Mouse (Mus musculus): Measurements from ENCODE around the gene Lsm5. TPM values are rescaled to one million over a fixed set of nuclear protein-coding genes. Genes with fewer than 3 reads are reported as not detected.
A peak's percentile ranks its signal among the peaks of the same experiment; 100 is the strongest.

Gene Lsm5
- polyA plus RNA-seq, 1 experiment from 2014 or later: 82.1 TPM

- no peak overlapping the region for H3K27ac ChIP-seq (ENCODE audit: low read length)
- H3K4me3 ChIP-seq (replicated peaks; ENCODE audit: low read length): no peak overlapping the region
- H3K9ac ChIP-seq (replicated peaks; ENCODE audit: low read depth, low read length): no peak overlapping the region
- H3K36me3 ChIP-seq (ENCODE audit: control insufficient read depth, insufficient read depth): no peaks in the 10 kb centered on the region
- no peak overlapping the region for H3K4me2 ChIP-seq (ENCODE audit: low read length)
- H3K27me3 ChIP-seq (replicated peaks; ENCODE audit: control insufficient read depth, insufficient read depth, low read length): no peaks in the 10 kb centered on the region
- ATAC-seq: no peak
- 68% methylated on average over 4 of the region's 4 CpGs for WGBS
- no peaks in the 10 kb centered on the region for H3K4me1 ChIP-seq (replicated peaks; ENCODE audit: control insufficient read depth, insufficient read depth, low read length)
- H3K9me3 ChIP-seq (ENCODE audit: control insufficient read depth, low read length): no peaks in the 10 kb centered on the region
Measured at GRCm38 (mm10) chr6:56692445-56692844, 12.1 kb downstream of the Lsm5 start.

DNA sequence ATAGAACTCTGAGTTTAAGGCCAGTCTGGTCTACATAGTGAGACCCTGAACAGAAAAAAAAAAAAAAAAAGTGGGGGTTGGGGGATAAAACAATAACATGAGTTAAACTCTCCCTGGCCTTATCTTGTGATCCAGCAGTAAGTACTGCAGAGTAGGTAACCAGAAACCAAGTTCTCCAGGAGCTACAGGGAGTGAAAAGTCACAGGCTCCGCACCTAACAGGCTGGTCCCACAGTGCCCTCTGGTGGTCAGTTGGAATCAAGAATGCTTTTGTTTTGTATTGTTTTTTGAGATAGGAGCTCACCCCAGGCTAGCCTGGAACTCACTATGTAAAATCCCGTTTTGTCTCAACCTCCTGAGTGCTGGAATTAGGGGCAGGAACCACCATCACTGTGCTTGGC lies 13.3 kb downstream of the Lsm5 start:
- ATAC-seq: 0 out of 2 replicates have a peak, but pooled peaks have one; percentile 33
- Histone ChIP-seq H3K27ac (ENCODE audit: low read length) (no peak overlapping the region), H3K4me1 (replicated peaks; ENCODE audit: control insufficient read depth, insufficient read depth, low read length) (no peaks in the 10 kb centered on the region), H3K4me2 (ENCODE audit: low read length) (no peak overlapping the region), H3K36me3 (ENCODE audit: control insufficient read depth, insufficient read depth) (no peaks in the 10 kb centered on the region), H3K27me3 (replicated peaks; ENCODE audit: control insufficient read depth, insufficient read depth, low read length) (no peaks in the 10 kb centered on the region), H3K9ac (replicated peaks; ENCODE audit: low read depth, low read length) (no peak overlapping the region), H3K9me3 (ENCODE audit: control insufficient read depth, low read length) (no peaks in the 10 kb centered on the region), H3K4me3 (replicated peaks; ENCODE audit: low read length) (no peak overlapping the region)
- WGBS: 2% methylated on average over 2 of the region's 2 CpGs

DNA sequence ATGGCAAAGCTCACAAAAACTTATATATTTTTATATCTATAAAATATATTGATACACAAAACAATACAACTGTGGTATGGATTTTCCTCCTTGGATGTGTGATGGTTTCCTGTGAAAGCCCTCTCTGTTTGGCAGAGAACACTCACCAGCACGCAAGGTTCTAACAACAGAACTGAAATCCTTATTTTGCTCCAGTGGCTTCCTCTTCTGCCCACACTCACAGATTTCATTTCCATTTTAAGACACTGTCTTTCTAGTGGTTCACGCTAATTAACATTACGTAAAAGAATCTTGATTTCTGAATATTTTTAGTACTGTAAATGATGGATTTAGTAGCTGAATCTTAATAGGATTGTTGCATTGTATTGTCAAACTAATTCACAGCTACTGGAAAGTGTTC lies 16.3 kb downstream of the Lsm5 start:
- 93% methylated on average over 3 of the region's 3 CpGs for WGBS
- Histone ChIP-seq H3K4me1 (replicated peaks; ENCODE audit: control insufficient read depth, insufficient read depth, low read length) (no peaks in the 10 kb centered on the region), H3K27me3 (replicated peaks; ENCODE audit: control insufficient read depth, insufficient read depth, low read length) (no peaks in the 10 kb centered on the region), H3K27ac (ENCODE audit: low read length) (no peak overlapping the region), H3K9me3 (ENCODE audit: control insufficient read depth, low read length) (no peaks in the 10 kb centered on the region), H3K9ac (replicated peaks; ENCODE audit: low read depth, low read length) (no peak overlapping the region), H3K4me2 (ENCODE audit: low read length) (no peak overlapping the region), H3K36me3 (ENCODE audit: control insufficient read depth, insufficient read depth) (no peaks in the 10 kb centered on the region), H3K4me3 (replicated peaks; ENCODE audit: low read length) (no peak overlapping the region)
- no peak for ATAC-seq

GRCm38 (mm10) chr6:56664410-56664809 lies 40.1 kb downstream of the Lsm5 start:
- Histone ChIP-seq H3K27ac (ENCODE audit: low read length) (no peak overlapping the region), H3K9me3 (ENCODE audit: control insufficient read depth, low read length) (no peaks in the 10 kb centered on the region), H3K4me2 (ENCODE audit: low read length) (no peak overlapping the region), H3K4me3 (replicated peaks; ENCODE audit: low read length) (no peak overlapping the region), H3K36me3 (ENCODE audit: control insufficient read depth, insufficient read depth) (no peaks in the 10 kb centered on the region), H3K27me3 (replicated peaks; ENCODE audit: control insufficient read depth, insufficient read depth, low read length) (no peaks in the 10 kb centered on the region), H3K4me1 (replicated peaks; ENCODE audit: control insufficient read depth, insufficient read depth, low read length) (no peaks in the 10 kb centered on the region), H3K9ac (replicated peaks; ENCODE audit: low read depth, low read length) (no peak overlapping the region)
- WGBS: 89% methylated on average over 3 of the region's 3 CpGs
- no peak for ATAC-seq

GRCm38 (mm10) chr6:56655393-56655792 lies 49.1 kb downstream of the Lsm5 start:
- WGBS: 83% methylated on average over 8 of the region's 8 CpGs
- no peak overlapping the region for H3K4me3 ChIP-seq (replicated peaks; ENCODE audit: low read length)
- H3K27ac ChIP-seq (ENCODE audit: low read length): no peak overlapping the region
- no peak for ATAC-seq
- no peaks in the 10 kb centered on the region for H3K9me3 ChIP-seq (ENCODE audit: control insufficient read depth, low read length)
- peaks cover 8% of the 10 kb centered on the region for H3K27me3 ChIP-seq (replicated peaks; ENCODE audit: control insufficient read depth, insufficient read depth, low read length)
- peaks cover 3% of the 10 kb centered on the region; the same call in 1 of the 2 replicates for H3K4me1 ChIP-seq (replicated peaks; ENCODE audit: control insufficient read depth, insufficient read depth, low read length)
- no peak overlapping the region for H3K9ac ChIP-seq (replicated peaks; ENCODE audit: low read depth, low read length)
- H3K36me3 ChIP-seq (ENCODE audit: control insufficient read depth, insufficient read depth): no peaks in the 10 kb centered on the region
- H3K4me2 ChIP-seq (ENCODE audit: low read length): no peak overlapping the region

- Histone ChIP-seq H3K9ac (replicated peaks; ENCODE audit: low read depth, low read length) (peak overlapping the region; percentile 42), H3K9me3 (ENCODE audit: control insufficient read depth, low read length) (no peaks in the 10 kb centered on the region), H3K36me3 (ENCODE audit: control insufficient read depth, insufficient read depth) (no peaks in the 10 kb centered on the region), H3K4me3 (replicated peaks; ENCODE audit: low read length) (peak overlapping the region; percentile 42), H3K27ac (ENCODE audit: low read length) (no peak overlapping the region), H3K4me1 (replicated peaks; ENCODE audit: control insufficient read depth, insufficient read depth, low read length) (peaks cover 3% of the 10 kb centered on the region; the same call in 1 of the 2 replicates), H3K27me3 (replicated peaks; ENCODE audit: control insufficient read depth, insufficient read depth, low read length) (peaks cover 8% of the 10 kb centered on the region), H3K4me2 (ENCODE audit: low read length) (peak overlapping the region; percentile 77)
- peak; percentile 59 for ATAC-seq
- under 1% methylated on average over 36 of the region's 36 CpGs for WGBS
Measured at GRCm38 (mm10) chr6:56652121-56652592, 52.4 kb downstream of the Lsm5 start.

Other genes with a start within 250 kb of the Lsm5 start
- gene Pde1c, start 135.6 kb downstream of the Lsm5 start, polyA plus RNA-seq (2015; fragmentation: Nextera tagmentation; extraction: Ambion mirVana): 7.8 and 8.0 TPM in 2 replicates
- gene Avl9, start 10.2 kb upstream of the Lsm5 start, polyA plus RNA-seq (2015; fragmentation: Nextera tagmentation; extraction: Ambion mirVana): 40.3 and 45.8 TPM in 2 replicates
- gene Kbtbd2, start 93.1 kb upstream of the Lsm5 start, polyA plus RNA-seq (2015; fragmentation: Nextera tagmentation; extraction: Ambion mirVana): 31.1 and 36.5 TPM in 2 replicates
- 27.5 and 40.8 TPM in 2 replicates for gene Fkbp9, start 127.3 kb upstream of the Lsm5 start, polyA plus RNA-seq (2015; fragmentation: Nextera tagmentation; extraction: Ambion mirVana)
- gene Nt5c3, start 219.2 kb upstream of the Lsm5 start, polyA plus RNA-seq (2015; fragmentation: Nextera tagmentation; extraction: Ambion mirVana): 166 and 178 TPM in 2 replicates
- gene Vmn1r4, start 219.3 kb upstream of the Lsm5 start, polyA plus RNA-seq (2015; fragmentation: Nextera tagmentation; extraction: Ambion mirVana): 0.42 and 0.46 TPM in 2 replicates

All from forebrain, embryonic 16.5 days (tissue).